Mouse (Mus musculus) large intestine, adult 2 months (tissue): ENCODE measurements at regions not wholly inside any gene's neighbourhood (a gene's known extent, or its start where the extent isn't known, plus 50 kb on each side); places are given as distances from the start of the nearest gene placed in this dataset.
"Not testable (repeated sequence)": the region's sequence is repeated elsewhere in the genome, so short reads cannot be mapped to it uniquely, and the experiment has no call there.

Experiments
- DNase-seq: peaks from one replicate; pipeline ENCODE4 v3.0.0-alpha.2; 2012; ENCODE audit warnings: low read depth, low spot score
- WGBS: fragments of 180-500 bp; shearing (Covaris S2); methylation state at CpG from one replicate; pipeline ENCODE4 v1.1.7; 2018; 5-methylcytosine and 5-hydroxymethylcytosine counted together

DNA sequence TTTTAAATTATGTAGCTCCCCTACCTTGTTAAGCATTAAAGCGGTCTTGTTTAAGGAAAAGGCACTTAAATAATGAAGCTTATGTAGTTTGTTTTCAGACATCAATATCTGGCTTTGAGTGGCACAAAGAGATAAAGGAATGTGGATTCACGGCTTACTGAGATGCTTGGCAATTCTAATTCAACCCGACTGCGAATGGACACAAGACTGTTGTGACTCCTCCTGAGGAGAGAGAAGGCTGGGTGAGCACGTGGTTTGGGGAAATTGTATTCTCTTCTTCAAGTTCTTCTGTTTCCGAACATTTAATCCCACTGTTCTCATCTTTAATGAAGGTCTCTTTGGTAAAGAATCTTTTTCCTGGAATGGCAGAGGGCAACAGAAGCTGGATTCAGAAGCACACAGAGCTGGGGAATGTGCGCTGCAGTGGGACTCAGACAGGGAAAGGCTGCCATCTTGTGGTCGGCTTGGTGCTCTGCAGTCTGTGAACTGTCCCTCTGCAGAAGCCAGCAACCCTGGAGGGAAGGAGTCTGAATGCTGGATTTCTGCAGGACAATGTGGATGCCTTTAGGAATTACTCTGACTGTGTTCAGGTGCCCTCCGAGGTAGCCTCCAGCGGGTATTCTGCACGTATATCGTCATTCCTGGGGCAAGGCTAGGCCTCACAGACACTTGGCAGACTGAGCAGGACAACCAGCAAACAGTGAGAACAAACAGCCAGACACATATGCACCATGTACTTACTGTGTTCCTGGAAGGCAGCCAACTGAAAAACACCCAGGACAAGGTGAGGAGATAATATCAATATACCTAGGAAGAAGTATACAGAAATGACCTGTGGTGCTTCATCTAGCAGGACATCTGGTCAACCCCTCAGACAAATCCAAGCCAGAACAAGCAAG is 54.0 kb upstream of the Pax1 start:
- WGBS, result 17% methylated on average over 12 of the region's 12 CpGs

DNA sequence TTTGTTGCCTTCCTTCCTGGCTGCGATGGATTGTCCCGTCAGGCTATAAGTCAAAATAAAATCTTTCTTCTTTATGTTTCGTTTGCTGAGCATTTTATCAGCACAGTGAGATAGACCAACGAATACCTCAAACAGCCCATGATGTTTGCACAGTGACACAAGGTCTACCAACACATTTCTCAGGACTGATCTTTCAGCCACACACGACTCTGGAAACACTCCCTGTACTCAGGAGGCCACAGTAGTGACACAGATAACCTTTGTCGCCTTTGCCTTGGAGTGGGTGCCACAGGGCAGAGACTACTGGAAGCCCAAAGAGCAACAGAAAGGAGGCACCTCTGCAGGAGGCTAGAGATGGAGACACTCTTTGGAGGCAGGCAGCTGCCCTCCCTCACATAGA is 55.0 kb upstream of the Pax1 start:
- DNase-seq, result no peak

More for the DNA sequence above, 54.0 kb upstream of the Pax1 start:
- DNase-seq, result no peak

DNA sequence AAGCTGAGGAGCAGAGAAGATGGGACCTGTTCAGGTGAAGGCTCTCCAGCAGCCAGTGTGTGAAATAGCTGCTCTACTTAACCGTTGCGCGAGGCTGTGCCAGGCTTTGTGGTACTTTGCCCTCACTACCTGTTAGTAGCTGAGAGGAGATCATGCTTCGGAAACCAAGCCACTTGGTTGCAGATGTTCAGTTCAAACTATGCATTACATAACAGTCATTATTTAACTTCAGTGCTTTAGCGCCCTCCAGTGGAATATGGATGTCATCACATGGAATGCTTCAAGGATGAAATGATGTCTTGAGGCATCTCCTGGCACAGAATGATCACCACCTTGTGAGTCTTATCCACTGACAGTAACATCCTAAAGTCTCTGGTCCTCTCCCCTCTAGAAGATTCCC is 56.5 kb upstream of the Pax1 start:
- 20% methylated on average over 5 of the region's 5 CpGs for WGBS
- no peak for DNase-seq

More for the DNA sequence above, 55.0 kb upstream of the Pax1 start:
- 35% methylated on average over 6 of the region's 6 CpGs for WGBS

DNA sequence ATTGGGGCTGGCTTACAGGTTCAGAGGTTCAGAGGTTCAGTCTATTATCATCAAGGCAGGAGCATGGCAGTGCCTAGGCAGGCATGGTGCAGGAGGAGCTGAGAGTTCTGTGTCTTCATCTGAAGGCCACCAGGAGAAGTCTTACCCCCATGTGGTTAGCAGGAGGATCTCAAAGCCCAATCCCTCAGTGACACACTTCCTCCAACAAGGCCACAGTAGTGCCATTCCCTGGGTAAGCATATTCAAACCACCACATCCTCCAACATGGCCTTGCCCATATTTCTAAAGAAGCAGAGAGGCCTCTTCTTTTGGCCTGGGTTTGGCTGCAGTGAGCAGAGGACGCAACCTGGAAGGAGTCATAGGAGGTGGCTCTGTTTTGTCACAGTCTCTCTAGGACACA is 61.2 kb upstream of the Pax1 start:
- DNase-seq, result no peak
- 96% methylated on average over 1 of the region's 1 CpGs for WGBS

DNA sequence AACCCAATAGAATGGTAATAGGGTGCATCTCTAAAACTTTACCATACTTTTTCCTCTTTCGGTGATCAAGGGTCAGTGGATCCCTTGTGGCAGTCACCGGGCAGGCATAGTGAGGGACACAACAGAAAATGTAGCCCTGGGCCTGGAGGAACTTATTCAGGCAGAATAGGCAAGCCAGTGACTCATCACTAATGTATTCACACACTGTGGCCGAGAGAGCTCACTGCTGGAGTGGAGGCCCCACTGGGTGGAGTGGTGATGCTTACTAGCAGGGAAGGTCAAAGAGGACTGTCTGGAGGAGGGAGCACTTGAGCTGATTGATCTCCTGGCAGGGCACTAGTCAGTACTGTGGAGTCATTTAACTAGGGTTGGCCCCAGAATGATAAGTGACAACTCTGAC is 62.4 kb upstream of the Pax1 start:
- DNase-seq, result no peak
- WGBS, result 68% methylated on average over 3 of the region's 3 CpGs

DNA sequence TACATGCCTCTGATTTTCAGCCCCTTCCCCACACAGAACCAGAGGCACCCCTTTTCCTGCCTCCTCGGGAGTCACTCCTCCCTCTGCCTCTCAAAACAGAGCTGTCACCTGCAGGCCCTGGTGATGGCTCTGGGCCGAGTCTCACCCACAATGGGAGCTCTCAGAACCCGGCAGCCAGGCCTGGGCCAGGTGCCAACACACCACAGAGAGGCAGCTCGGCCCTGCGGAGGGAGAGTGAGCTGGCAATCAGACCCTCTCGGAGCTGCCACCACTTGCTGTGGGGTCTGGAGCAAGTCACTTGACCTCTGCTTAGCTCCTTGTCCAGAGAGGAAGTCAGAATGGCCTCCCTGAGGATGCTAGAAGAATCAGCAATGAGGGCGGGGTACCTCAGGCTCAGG is 63.2 kb upstream of the Pax1 start:
- 36% methylated on average over 7 of the region's 7 CpGs for WGBS
- no peak for DNase-seq

DNA sequence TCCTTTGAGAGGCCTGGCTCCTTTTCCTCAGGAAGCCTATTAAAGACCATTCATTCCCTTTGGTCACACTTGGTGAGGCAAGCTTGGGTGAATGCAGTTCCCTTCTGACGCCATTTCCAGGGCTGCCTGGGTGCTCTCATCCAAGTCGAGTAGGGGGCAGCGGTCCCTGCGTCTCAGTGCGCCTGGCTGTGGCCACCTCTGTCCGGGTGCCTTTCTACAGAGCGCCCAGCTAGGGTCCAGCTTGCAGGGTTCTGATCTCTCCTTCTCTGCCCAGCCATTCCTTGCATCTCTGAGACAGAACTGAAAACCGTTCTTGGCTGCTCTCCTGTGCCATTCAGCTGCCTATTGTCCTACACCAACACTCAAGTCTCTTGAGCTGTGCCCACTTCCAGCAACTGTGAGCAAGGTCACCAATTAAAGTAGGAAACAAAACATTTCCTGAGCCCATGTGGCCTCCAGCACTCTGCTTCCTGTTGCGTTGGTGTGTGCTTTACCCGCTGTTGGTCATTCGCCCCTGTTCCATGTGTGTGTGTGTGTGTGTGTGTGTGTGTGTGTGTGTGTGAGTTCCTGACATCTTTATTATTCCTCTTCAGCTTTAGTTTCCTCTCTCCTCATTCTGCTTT is 63.7 kb upstream of the Pax1 start:
- whole genome bisulfite sequencing, result 74% methylated on average over 11 of the region's 11 CpGs
- no peak for DNase-seq

DNA sequence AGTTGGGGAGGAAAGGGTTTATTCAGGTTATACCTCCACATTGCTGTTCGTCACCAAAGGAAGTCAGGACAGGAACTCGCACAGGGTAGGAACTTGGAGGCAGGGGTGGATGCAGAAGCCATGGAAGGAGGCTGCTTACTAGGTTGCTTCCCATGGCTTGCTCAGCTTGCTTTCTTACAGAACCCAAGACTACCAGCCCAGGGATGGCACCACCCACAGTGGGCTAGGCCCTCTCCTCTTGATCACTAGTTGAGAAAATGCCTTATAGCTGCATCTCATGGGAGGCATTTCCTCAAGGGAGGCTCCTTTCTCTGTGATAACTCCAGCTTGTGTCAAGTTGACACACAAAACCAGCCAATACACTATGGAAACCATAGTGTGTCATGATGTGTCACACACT is 66.8 kb upstream of the Pax1 start:
- DNase-seq, result not testable (repeated sequence)
- WGBS, result 80% methylated on average over 2 of the region's 2 CpGs

DNA sequence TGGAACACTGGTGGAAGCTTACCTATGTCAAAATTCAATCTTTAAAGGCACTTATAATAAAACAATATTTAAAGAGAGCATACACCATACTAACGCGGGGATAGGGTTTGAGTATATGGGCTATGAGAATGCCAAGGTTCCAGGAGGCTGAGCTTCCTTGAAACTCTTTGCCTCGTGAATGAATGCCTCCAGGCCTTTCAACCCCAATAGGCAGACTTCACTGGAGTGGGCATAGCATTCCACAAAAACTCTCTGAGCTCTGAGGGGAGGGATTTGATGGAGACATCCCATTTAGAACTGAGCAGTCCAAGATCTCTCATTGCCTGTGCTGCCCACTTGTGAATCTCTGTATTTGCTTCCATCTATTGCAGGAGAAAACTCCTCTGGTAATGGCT is 68.4 kb upstream of the Pax1 start:
- DNase-seq, result no peak
- WGBS, result 77% methylated on average over 3 of the region's 3 CpGs

DNA sequence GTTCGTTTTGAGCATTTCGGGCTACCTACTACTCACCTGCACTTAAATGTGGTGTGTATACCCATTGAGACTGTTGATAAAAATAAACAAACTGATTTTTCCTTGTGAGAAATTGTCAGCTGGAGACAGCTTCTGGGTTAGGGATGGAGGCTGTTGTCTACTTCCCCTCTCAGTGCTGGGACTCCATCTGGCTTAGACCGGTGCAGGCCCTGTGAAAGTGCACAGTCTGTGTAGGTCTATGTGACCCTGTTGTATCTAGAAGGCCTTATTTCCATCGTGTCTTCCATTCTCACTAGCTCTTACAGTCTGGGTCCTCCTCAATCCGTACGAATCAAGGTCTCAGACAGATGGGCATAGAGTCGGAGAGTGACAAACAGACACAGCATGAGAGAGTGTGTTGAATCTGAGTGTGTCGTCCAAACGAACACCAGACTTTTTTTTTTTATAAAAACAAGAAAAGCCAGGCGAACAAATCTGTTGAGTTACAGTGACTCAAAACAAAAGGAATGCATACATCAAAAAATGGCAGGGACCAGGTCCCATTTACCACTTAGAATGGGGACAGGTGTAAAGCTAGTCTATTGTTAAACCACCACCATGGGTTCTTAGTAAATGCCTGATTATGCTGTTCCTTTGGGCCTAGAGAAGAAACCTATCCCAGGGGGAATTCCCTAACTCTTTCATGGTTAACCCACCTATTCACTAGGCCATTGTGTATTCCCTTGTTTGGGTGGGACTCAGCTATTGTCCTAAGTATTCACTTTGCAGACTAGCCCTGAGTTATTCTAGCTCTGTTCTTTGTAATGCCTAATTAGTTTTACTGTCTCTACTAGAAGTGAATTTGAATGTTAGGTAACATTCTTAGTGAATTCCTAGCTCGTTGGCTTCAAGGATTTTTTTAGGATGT is 69.1 kb upstream of the Pax1 start:
- no peak for DNase-seq
- WGBS, result 68% methylated on average over 11 of the region's 11 CpGs

DNA sequence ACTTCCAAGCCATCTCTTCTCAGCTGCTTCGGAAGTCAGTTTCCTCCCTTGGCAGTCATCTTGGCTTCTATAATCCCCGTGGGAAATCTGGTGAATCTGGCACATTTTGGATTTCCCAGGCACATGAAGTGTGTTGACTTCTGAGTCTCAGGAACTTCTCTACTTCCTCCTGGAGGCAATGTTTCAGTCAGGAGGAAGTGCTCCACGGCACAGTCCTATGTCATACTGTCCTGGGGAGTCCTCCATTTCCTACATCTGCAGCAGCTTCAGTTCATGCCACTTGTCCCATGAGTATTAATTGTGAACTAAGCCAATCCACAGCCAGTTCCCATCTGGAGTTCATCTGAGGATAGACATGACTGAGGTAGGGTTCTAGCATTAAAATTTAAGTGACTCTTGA is 78.3 kb upstream of the Pax1 start:
- 66% methylated on average over 3 of the region's 3 CpGs for WGBS
- DNase-seq, result no peak

DNA sequence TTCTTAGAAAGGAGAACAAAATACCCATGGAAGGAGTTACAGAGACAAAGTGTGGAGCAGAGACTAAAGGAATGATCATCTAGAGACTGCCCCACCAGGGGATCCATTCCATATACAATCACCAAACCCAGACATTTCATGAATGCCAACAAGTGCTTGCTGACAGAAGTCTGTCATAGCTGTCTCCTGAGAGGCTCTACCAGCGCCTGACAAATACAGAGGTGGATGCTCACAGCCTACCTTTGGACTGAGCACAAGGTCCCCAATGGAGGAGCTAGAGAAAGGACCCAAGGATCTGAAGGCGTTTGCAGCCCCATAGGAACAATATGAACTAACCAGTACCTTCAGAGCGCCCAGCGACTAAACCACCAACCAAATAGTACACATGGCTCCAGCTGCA is 83.6 kb upstream of the Nkx2-2 start:
- 81% methylated on average over 4 of the region's 4 CpGs for WGBS
- DNase-seq, result no peak

DNA sequence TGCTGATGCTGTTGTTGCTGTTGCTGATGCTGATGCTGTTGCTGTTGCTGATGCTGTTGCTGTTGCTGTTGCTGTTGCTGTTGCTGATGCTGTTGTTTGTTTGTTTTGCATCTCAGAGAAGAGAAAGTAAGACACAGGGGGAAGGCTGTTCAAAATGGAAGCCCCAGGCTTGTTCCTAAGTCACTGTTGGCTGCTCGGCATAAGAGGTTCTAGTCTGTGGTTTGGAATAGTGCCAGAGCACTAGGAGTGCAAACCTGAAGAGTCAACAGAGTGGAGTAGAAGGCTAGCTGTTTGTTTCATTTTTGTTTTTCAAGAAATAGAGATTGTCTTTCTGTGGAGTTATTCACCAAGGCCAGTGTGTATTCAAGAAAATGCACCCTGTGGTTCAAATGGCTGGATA is 75.1 kb upstream of the Nkx2-2 start:
- whole genome bisulfite sequencing, result 13% methylated on average over 1 of the region's 1 CpGs
- no peak for DNase-seq

DNA sequence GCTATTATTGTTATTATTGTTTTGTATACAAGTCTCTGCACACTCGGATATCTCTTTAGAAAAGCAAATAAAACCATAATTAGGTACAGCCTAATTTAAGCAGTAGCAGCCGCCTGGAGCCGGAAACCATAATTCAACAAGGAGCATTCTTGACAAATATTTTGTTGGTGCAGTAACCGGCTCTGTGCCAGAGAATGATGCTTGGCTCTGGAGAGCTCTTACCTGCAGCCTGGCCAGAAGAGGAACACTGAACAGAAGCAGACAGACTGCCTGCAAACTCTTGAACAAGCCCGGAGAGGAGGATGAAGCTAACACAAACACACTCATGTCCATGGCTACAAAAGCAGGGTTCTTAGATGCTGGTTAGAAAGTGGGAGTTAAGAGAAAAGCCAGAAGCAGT is 73.9 kb upstream of the Nkx2-2 start:
- WGBS, result 52% methylated on average over 5 of the region's 5 CpGs

DNA sequence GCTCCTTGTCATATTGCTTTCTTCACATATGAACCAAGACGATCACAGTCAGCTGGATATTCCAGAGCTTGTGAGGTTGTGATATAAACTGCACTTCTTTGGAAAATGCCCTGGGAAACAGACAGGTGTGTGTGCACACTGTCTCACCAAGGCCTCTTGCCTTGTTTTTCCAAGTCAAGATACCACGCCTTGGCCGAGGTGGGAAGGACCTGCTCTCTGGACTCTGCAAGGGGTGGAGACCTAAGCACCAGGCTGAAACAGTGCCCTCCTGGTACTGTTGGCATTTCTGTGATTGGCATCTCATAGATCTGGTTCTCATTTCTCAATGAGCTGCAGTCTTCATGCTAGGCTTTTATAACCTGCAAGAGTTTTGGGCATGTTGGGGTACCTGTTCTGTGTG is 73.2 kb upstream of the Nkx2-2 start:
- DNase-seq, result no peak
- 41% methylated on average over 3 of the region's 3 CpGs for WGBS

More for the DNA sequence above, 73.9 kb upstream of the Nkx2-2 start:
- DNase-seq, result no peak

DNA sequence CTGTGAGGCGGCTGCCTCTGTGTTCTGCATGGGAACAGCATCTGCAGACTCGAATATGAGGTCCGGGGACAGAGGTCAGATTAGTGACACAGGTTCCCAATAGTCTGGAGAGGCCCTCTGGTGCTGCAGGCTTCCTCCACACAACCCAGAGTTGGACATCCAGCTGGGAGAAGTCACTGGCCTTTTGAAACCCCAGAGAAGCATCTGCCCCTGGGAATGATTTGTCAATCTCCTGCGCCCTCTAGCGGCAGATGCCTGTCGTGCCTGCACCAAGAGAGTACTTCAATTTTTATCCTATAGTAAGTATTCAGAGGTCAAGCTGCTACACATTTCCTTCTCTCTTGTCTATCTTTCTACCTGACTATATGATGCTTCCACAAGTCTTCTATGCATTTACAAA is 62.7 kb upstream of the Nkx2-2 start:
- DNase-seq, result peak; percentile 4
- 24% methylated on average over 6 of the region's 6 CpGs for WGBS

DNA sequence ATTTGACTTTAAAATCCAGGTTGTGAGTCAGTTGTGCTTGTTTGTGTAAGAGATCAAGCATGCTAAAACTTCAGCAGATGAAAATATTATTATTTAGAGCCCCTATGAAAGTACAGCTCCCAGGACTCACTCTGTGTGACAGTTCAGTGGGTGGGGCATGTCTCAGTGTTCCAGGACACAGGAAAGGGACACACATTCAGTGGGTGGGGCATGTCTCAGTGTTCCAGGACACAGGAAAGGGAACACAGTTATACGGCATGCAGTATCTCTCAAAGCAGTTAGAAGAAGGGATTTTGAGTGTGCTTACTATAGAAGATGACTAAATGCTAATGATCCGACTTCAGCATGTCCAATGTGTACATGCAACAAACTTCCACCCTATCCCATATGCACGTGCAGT is 60.9 kb upstream of the Nkx2-2 start:
- DNase-seq, result no peak
- WGBS, result 55% methylated on average over 3 of the region's 3 CpGs

DNA sequence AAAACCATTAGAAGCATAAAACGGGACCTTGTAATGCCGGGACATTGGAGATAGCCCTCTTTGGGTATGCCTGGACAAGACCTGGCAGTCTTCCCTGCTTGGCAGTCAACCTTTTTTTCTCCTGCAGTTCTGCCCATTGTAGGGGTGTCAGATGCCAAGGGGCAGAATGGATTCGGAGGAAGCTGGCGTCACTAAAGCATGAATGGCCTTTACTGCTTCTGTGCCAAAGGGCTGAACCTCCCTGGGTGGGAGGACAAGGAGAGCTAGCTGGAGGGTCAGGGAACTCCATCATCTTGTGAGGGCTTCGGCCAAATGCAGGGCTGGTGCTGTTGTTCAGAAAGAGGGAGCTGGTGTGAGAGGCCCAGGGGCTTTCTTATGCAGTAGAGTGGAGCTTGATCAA is 60.1 kb upstream of the Nkx2-2 start:
- DNase-seq, result no peak
- WGBS, result 56% methylated on average over 5 of the region's 5 CpGs

DNA sequence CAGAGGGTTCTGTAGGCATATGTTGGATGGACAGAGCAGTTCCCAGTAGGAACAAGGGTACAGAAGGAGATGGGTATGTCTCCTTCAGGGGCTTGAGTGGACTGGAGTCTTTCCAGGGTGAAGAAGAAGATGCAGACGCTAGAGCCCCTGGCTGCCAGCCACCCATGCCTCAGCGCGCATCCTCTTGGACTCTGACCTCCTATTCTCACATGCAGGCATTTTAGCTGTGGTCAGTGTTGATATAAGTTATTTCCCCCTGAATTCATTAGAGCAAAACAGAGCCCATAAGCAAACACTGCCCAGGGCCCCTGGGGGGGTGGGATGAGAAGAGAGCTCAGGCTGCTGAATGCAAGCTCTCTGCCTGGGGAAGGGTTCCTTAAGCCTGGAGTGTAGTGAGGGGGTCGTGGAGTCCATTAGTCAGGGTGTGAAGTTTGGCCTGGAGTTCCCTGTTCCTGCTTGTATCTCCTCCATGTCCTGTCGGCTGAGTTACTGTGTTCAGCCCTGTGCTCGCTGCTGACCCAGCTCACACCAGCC is 54.0 kb upstream of the Nkx2-2 start:
- DNase-seq, result no peak
- 61% methylated on average over 6 of the region's 6 CpGs for WGBS

DNA sequence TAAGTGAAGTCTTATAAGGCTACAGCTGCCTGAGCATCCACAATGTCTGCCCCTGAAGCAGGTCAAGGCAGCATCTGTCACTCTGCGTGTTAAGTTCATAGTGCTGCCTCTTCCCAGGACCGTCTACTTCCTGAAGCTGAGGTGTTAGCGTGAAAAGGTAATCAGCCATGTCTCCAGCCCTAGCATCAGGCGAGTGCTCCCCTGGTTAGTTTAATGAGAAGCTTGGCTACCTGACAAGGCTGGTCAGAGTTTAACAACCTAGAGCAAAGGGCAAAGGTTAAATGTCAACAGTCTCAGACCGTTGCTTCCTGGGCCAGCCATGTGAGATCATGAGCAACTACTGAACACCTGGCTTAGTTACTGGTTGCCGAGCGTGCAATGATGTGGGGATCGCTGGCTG is 53.2 kb upstream of the Nkx2-2 start:
- 38% methylated on average over 8 of the region's 8 CpGs for WGBS
- no peak for DNase-seq
